Mouse (Mus musculus): ENCODE measurements around the gene Grid1.

The Grid1 gene

GRCm38 (mm10) chr14:34819919-34820652 is at the start of gene Grid1:
Gene Grid1 (plus strand): TSS chr14:34820108.
- no peak for DNase-seq

- DNase-seq = no peak
Observed at GRCm38 (mm10) chr14:34770467-34770866, 49.4 kb upstream of the Grid1 start.

GRCm38 (mm10) chr14:34771601-34772000 is 48.3 kb upstream of the Grid1 start:
- DNase-seq = no peak

GRCm38 (mm10) chr14:34772132-34772531 is 47.8 kb upstream of the Grid1 start:
- no peak for DNase-seq

DNA sequence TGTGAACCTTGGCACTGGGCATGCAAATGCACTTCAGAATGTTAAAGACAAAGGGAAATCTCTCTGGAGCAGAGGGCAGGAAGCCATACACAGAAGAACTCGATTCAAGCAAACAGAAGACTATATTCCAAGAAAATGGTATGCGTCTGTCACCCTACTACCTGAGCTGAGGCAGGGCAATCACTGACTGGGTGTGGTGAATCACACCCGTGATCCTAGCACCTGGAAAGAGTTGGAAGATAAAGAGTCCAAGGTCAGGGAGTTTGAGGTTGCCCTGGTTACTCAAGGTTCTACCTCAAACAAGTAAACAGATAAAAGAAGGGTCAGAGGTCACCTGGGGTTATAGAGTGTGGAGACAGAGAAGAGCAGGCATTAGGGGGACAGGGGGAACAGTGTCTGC is 46.2 kb upstream of the Grid1 start:
- DNase-seq = no peak

GRCm38 (mm10) chr14:34774231-34774630 is 45.7 kb upstream of the Grid1 start:
- DNase-seq = no peak

DNA sequence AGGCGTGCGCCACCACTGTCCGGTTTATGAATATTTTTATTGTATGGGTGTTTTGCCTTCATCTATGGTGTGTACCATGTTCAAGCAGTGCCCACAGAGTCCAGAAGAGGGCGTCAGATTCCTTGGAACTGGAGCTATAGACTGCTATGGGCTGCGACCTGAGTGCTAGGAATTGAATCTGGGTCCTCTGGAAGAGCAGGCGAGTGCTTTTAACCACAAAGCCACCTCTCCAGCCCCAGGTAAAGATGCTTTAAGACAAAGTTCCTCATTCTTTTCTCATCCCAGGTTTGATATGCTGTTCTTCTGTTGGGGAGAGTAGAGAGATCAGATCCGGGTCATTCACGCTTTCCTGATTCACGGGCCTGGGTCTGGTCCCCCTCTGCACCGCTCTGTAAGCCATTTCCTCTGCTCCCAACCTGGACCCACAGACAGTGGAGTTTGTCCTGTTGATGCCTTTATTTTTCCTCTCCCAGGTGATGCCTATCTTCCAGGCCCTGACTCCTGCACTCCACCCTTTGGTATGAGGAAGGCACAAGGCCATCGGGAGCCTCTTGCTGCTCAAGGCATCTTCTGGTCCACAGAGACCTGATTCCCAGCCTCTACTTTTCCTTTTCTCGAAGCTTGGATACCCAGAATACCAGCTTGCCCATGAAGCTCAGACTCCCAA is 43.1 kb upstream of the Grid1 start:
- no peak for DNase-seq

DNA sequence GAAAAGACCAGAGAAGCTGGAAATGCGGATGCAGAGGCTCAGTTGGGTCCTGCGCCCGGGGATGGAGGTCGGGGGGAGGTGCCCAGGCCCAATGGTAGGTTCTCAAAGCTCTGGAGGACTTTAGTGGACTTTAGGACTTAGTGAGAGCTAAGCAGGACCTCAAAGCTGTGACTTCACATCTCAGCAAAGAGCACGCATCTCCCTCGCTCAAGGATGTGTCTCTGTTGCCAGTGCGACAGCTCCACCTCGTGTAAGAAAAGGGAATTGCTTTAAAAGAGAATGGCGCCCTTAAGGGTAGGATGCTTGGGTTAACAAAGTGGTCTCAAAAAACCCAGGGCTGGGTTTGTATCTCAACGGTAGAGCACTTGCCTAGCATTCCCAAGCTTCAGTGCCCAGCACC is 42.1 kb upstream of the Grid1 start:
- DNase-seq = peak; percentile 24 to 44

- DNase-seq = no peak
Observed at GRCm38 (mm10) chr14:34778760-34779159, 41.1 kb upstream of the Grid1 start.

- DNase-seq = no peak
Observed at GRCm38 (mm10) chr14:34793406-34794037, 26.4 kb upstream of the Grid1 start.

DNA sequence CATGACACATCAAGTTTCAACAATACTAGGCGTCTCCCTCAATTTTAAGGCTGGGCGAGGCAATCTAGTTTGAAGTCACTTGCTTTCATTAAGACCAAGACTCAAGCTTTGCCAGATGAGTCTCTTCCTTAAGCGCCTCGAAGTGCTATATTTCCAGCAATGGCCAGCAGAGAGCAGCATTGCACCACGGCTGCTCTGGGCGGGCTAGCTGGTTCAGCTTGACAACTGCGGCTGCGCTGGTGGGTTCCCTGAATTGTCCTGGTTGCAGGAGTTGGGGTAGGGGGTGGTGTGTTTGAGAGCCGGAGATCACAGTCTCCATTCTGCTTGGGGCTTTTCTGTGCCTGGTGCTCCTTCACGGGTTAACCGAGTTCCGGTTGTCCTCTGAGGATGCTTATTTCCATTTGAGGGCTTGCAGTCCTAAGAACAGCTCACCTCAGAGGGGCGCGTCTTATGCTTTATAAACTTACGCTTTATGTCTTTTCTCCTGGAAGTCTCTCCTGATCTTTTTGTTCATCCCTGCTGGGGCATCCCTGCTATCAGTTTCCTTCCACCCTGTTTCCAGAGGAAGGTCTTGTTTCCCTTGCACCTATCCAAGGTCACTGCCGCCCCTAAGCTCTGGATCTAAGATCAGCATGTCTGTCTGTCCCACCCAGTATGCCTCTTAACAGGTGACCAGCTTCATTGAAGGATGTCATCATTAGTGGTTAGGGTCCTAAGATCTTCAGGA is 9.0 kb upstream of the Grid1 start:
- DNase-seq = peak; percentile 19 to 68

DNA sequence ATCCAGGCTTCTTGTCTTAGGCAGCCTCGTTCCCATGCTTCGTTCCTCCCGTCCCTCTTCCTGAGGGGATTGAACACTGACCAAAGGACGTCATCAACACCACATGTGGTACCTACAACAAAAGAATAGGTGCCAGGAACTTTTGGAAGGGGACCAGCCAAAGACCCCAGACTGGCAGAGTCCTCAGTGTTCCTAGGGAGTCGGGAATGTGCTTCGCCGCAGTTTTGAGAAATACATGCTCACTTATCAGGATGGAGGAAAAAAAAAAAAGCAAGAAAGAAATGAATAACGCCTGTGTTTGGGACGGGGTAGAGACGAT is 8.5 kb upstream of the Grid1 start:
- no peak for DNase-seq

- no peak for DNase-seq
Observed at GRCm38 (mm10) chr14:34816301-34816700, 3.6 kb upstream of the Grid1 start.

GRCm38 (mm10) chr14:34818387-34818980 is 1.4 kb upstream of the Grid1 start:
- DNase-seq = no peak

GRCm38 (mm10) chr14:34819121-34819918 is 588 bp upstream of the Grid1 start:
- no peak for DNase-seq

GRCm38 (mm10) chr14:34820653-34821005 is 721 bp downstream of the Grid1 start:
- no peak for DNase-seq

DNA sequence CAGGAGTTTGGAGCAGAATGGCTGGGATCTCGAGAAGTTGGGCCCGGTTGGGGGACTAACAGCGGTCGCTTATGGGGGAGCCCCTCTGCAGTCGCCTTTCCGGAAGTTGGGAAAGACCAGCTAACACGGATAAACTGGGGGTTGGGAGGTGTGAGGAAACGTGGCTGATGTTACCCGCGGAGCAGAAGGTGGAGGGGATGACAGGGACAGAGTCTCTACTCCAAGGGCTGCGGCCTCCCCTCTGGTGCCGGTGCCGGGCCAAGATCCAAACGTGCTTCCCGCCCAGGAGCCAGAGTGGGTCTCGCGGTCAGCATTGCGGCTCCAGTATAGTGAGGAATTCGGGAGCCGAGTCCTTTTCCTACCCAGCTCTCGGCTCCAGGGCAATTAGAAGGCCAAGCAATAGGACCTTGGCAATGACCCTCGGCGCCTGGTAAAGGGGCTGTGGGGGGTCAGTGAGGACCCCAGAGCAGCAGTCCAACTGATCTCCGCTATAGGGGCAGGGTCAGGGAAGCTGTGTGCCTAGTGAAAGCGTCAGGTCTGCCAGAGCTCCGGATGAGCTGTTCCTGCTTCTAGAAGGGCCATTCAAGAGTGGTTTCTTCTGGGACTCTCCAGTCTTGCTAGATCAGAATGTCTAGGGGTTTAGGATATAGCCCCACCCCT is 1.4 kb downstream of the Grid1 start:
- no peak for DNase-seq

DNA sequence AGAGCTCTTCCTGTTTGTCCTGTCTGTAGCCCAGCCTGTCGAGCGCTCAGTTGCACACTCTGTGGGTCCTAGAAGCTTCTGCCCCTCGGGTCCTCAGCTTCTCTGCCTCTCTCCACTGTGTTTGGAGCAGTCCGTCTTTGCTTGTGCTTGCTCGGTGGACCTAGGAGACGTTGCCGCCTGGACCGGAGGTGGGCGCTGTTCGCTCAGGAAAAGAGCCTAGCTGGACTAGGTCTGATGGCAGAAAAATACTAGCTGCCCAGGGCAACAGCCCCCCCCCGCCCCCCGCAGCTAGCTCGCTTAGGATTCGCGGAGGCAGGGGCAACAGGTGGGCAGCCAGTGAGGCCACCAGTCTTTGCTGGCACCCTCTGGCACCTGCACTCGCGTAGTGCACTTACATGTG is 3.2 kb downstream of the Grid1 start:
- peak; percentile 43 to 63 for DNase-seq

DNA sequence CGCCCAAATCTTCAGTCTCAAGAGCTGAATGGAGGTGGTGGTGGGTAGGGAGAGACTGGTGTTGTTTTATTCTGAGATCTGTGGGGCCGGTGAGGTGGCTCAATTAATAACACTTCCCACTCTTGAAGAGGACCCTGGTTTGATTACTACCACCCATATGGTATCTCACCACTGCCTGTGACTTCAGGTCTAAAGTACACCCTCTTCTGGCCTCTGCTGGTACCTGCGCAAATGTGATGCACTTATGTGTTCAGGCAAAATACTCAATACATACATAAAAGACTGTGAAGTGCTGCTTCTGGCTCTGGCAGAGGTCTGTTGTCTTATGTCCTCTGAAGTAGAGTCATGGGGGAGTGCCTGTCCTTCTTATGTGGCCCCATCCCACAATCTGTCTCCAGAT is 4.3 kb downstream of the Grid1 start:
- no peak for DNase-seq

DNA sequence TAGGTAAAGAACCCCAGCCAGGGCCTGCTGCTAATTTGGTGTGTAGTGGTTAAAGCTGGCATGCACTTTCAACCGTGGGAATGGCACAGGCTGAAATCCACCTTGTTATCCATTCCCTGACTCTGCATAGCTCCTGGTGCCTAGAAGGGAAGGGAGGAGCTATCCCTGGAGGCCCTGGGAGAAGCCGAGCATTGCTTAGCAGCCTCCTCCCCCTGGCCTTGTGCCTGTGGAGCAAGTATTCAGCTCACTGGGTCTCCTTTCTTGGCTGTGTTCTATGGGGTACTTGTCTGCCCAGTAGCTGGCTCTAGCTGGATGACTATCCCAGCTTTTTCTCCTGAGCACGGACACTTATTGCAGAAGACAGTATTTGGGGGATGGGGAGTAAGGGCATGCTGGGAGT is 6.0 kb downstream of the Grid1 start:
- peak; percentile 27 to 51 for DNase-seq

DNA sequence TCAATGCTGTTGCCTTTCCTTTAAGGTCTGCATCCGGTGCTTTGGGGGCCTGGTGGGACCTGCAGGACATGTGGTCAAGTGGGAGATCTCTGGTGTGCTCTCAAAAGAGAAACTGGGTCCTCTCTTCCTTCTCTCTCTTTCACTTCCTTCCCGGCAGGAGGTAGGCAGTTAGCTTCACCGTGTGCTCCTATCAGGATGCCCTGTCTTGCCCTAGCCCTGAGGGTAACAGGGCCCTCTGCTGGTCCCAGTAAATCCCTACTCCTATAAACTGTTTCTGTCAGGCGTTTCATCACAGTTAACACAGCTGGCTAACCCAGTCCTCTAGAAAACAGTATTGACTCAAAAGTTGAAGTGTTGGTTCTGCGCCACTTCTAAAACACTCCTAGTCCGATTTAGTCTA is 9.9 kb downstream of the Grid1 start:
- no peak for DNase-seq

GRCm38 (mm10) chr14:34837145-34837544 is 17.2 kb downstream of the Grid1 start:
- DNase-seq = no peak

Measured in kidney, adult 8-10 months (tissue).